Comparison of ENCODE assay signal across 15 mouse cellular contexts in genomic region chr12:24877231-24877630, GRCm38 (mm10). TPM values are rescaled to one million over a fixed set of nuclear protein-coding genes. Genes with fewer than 3 reads are reported as not detected.
DNase-seq lines count a peak whose midpoint lies in the region; ATAC-seq and TF ChIP-seq lines count a peak whose summit lies in the region.
"Had no signal": no experiment of that assay in that cellular context is flagged by ENCODE, and none has a peak within 500 bp of the region (broad histone marks: within the 10 kb centered on the region; RNA-seq: fewer than 3 reads in every experiment).

No protein-coding gene starts in this region.

- no peak overlapping the region for H3K4me2 ChIP-seq in kidney, embryonic 15.5 days
- no peak overlapping the region for H3K4me2 ChIP-seq in liver, embryonic 14.5 days (ENCODE audit: low read depth)
- H3K4me2 ChIP-seq: hindbrain, embryonic 12.5 days had no signal

- no peaks in the 10 kb centered on the region for H3K9me3 ChIP-seq in kidney, embryonic 15.5 days (replicated peaks)
- H3K9me3 ChIP-seq in liver, embryonic 14.5 days (ENCODE audit: control insufficient read depth, low read length), result no peaks in the 10 kb centered on the region
- H3K9me3 ChIP-seq: heart, embryonic 10.5 days; hindbrain, embryonic 12.5 days had no signal

- no peak overlapping the region for H3K4me3 ChIP-seq in kidney, embryonic 15.5 days (replicated peaks)
- no peak overlapping the region for H3K4me3 ChIP-seq in liver, embryonic 14.5 days (ENCODE audit: insufficient read depth in 1 of 2, low read depth in 2 of 2, low read length in 2 of 2)
- H3K4me3 ChIP-seq: gastrocnemius, adult 2 months; heart, embryonic 10.5 days; hindbrain, embryonic 12.5 days; myocyte had no signal

- H3K27ac ChIP-seq in kidney, embryonic 15.5 days, result 0 out of 2 replicates have a peak overlapping the region, but pooled peaks have one; percentile 10
- peak overlapping the region; percentile 51 for H3K27ac ChIP-seq in liver, embryonic 14.5 days
- H3K27ac ChIP-seq: gastrocnemius, adult 2 months; heart, embryonic 10.5 days; hindbrain, embryonic 12.5 days had no signal

- H3K9ac ChIP-seq in kidney, embryonic 15.5 days, result no peak overlapping the region
- no peak overlapping the region for H3K9ac ChIP-seq in liver, embryonic 14.5 days (replicated peaks)
- H3K9ac ChIP-seq: hindbrain, embryonic 12.5 days had no signal

- DNase-seq in kidney, adult 18-20 months, result no peak
- DNase-seq in urinary bladder, postnatal 25 days (ENCODE audit: low spot score), result peak; percentile 41
- no peak for DNase-seq in urinary bladder, postnatal 4 days (ENCODE audit: low spot score in 2 of 2)
- DNase-seq in liver, embryonic 14.5 days (ENCODE audit: low read depth in 3 of 3, low spot score in 3 of 3), result no peak
- no peak for DNase-seq in layer of hippocampus, postnatal 36 days
- DNase-seq in thymus, adult 18-20 months, result no peak
- DNase-seq in thymus, postnatal 10 days (ENCODE audit: low spot score in 2 of 2), result no peak
- DNase-seq: cerebellum, postnatal 36 days; gastrocnemius, adult 2 months; retina, postnatal 1 day; spleen, adult 18-20 months had no signal

- ATAC-seq in kidney, embryonic 15.5 days (replicated peaks; ENCODE audit: low FRiP score), result no peak
- no peak for ATAC-seq in liver, embryonic 14.5 days (ENCODE audit: insufficient read depth)

- TF ChIP-seq EP300 in liver, embryonic 14.5 days (IDR thresholded peaks at IDR 0.05; ENCODE audit: low read depth), result no peak

- H3K4me1 ChIP-seq in kidney, embryonic 15.5 days, result peaks cover 24% of the 10 kb centered on the region
- peaks cover 49 to 51% of the 10 kb centered on the region in 2 experiments for H3K4me1 ChIP-seq in liver, embryonic 14.5 days (replicated peaks; ENCODE audit: control insufficient read depth in 2 of 2, insufficient read depth in 2 of 2, low read length in 1 of 2)

- H3K27me3 ChIP-seq in kidney, embryonic 15.5 days, result no peaks in the 10 kb centered on the region
- H3K27me3 ChIP-seq in liver, embryonic 14.5 days (ENCODE audit: control insufficient read depth, insufficient read depth, low read length), result no peaks in the 10 kb centered on the region
- H3K27me3 ChIP-seq: hindbrain, embryonic 12.5 days had no signal

- 53% methylated on average over 7 of the region's 7 CpGs for WGBS in kidney, embryonic 15.5 days
- 84% methylated on average over 7 of the region's 7 CpGs for WGBS in liver, embryonic 14.5 days (ENCODE audit: insufficient replicate concordance)

- H3K36me3 ChIP-seq in kidney, embryonic 15.5 days, result no peaks in the 10 kb centered on the region
- no peaks in the 10 kb centered on the region for H3K36me3 ChIP-seq in liver, embryonic 14.5 days (replicated peaks; ENCODE audit: control insufficient read depth, insufficient read depth, low read depth)
- H3K36me3 ChIP-seq: heart, embryonic 10.5 days; hindbrain, embryonic 12.5 days had no signal

- no peak for TF ChIP-seq CTCF in liver, embryonic 14.5 days (IDR thresholded peaks at IDR 0.05; ENCODE audit: low read depth)

RNA-seq across cellular contexts. Expression of gene Mboat2, which starts 46.6 kb away (rescaled TPM):
- 41.1 and 42.2 TPM in 2 replicates for polyA plus RNA-seq in kidney, embryonic 15.5 days (2015; fragmentation: Nextera tagmentation; extraction: Ambion mirVana)
- polyA plus RNA-seq in liver, embryonic 14.5 days (2012; rRNA removed), result 0.95 and 1.3 TPM in 2 replicates
- 3.6 and 4.0 TPM in 2 replicates for polyA plus RNA-seq in liver, embryonic 14.5 days (2014; fragmentation: Nextera tagmentation; extraction: Ambion mirVana)
- 10 to 100 TPM; 84.1 to 84.8 TPM for total RNA-seq in layer of hippocampus, postnatal 36 days (2021)
